Mouse (Mus musculus): ENCODE measurements at regions not wholly inside any gene's neighbourhood (a gene's known extent, or its start where the extent isn't known, plus 50 kb on each side); places are given as distances from the start of the nearest gene placed in this dataset.

GRCm38 (mm10) chr11:19373476-19373875, 354.7 kb upstream of the Meis1 start:
- TF ChIP-seq POLR2A (IDR thresholded peaks at IDR 0.05; ENCODE audit: insufficient read depth, low read depth, low read length) (no peak), CTCF (IDR thresholded peaks at IDR 0.05) (no peak)
